Mouse (Mus musculus) forelimb bud, embryonic 11.5 days (tissue): Measurements from ENCODE around the gene Gm10778.
"Not testable (repeated sequence)": the region's sequence is repeated elsewhere in the genome, so short reads cannot be mapped to it uniquely, and the experiment has no call there.

Source experiments
- DNase-seq: peaks from one replicate; pipeline ENCODE4 v3.0.0-alpha.2; 2012; ENCODE audit warnings: low read depth, low spot score

Gm10778 gene

DNA sequence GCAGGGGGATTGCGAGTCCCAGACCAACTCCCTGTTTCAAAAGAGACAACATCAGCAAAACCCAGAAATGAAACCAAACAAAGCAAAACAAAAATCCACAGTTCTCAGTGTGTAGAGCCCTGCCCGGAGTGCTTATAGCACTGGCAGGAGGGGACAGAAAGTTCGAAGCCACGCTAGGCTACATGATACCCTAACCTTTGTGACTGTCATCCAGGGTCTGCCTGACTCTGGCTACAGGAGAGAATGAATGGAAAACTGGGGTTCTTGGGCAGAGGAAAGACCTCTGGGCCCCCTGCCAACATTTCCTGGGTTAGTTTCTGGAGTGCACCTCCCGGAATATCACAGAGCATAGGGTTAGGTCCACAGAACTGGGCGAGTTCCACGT is 21.0 kb upstream of the Gm10778 start:
- no peak for DNase-seq

- DNase-seq: no peak
Measured at GRCm38 (mm10) chr10:81628390-81628789, 20.5 kb upstream of the Gm10778 start, which contains the start of gene Ankrd24. Gene Ankrd24 (plus strand): TSS chr10:81628540.

DNA sequence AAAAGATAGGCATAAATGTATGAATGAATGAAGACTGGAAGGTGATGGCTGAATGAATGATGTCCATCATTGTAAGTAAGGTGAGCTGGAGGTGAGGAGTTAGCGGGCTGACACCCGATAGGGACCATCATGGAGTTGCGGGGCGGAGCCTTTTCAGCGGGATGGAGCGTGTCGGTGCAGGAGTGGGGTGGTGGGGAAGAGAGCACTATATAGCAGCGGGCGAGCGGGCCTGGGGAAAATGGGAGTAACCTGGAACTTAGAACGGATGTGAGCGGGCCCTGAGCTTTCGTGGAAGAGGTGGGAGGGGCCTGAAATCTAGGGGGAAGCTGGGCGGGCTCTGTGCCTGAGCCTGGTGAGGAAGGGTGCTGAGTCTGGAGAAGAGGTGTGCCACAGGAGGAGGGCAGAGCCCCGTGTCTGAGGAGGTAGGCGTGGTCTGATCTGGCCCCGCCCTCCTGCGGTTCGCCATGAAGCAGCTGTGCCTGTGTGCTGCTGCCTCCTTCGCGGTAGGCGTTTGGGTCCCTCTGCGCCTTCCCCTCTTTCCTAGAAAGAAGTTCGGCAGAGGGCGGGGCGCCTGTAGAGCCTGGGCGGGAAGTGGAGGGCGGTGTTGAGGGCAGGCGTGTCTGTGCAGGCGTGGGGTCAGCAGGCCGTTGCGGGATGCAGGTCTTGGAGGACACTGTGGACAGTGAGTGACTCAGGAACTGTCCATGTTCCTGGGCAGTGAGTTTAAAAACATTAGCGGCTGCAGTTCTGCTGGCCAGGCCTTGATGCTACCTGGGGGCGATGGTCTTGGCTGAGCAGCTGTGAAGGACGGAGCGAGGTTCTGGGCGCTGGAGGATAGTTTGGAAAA is 15.4 kb upstream of the Gm10778 start:
- peak; percentile 93 for DNase-seq

DNA sequence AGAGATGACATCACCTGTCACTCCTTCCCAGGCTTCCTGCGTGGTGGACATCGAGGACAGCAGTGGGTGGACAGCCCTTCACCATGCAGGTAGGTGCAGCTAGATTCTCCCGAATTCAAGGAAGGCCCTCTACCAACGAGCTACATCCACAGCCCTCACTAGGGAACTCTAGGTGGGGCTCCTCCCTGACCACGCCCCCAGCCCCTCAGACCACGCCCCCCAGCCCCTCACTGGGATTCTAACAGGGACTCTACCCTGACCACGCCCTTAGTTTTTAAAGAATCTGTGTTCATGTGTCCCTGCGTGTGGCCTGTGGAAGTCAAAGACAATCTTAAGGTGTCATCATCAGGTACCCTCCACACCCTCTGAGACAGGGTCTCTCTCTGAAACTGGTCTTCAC is 12.5 kb upstream of the Gm10778 start:
- no peak for DNase-seq

DNA sequence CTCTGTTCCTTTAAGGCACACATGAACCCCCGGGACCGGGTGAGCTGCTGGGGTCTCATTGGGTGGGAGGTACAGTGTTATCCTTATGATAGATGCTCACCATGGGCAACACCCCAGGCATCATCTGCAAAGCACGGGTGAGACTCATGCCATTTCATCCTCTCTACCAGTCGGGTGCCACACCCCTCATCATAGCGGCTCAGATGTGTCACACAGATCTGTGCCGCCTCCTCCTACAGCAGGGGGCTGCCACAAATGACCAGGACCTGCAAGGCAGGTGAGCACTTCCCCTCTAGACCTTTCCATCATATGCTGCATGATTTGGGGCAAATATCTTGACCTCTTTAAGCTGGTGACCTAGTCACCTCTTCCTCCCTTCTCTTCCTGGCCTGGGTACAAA is 10.8 kb upstream of the Gm10778 start:
- DNase-seq: no peak

DNA sequence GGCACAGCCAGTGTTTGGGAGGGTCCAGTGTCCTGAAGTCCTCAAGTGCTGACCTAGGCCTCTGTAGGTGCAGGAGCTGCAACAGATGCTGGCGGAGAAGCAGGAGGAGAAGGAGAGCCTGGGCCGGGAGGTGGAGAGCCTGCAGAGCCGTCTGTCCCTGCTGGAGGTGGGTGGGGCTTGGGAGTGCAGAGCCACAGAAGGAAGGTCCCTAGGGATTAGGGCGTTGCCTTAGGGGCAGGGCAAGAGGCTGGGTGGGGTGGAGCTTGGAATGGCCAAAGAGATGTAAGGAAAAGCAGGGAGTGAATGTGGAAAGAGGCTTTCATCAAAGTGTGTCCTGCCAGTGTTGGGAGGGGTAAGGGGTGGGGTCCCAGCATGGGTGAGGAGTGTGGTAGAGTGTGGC is 8.0 kb upstream of the Gm10778 start:
- DNase-seq: not testable (repeated sequence)

DNA sequence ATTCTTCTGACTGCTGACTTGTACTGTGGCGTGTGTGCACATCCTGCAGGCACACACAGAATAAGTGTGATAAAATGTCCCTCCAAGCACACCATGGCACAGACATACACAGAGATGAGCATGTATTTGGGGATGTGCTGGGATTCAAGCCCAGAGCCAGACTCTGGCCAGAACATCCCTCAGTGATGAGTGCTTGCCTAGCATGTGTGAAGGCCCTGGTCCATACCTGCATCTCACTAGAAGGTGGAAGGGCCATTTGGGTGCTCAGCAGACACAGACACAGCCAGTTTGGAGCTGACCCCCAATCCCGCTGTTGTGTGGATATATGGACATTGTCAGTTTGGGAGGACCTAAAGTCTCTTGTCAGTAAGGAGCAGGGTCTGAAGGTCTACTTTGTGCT is 7.3 kb upstream of the Gm10778 start:
- no peak for DNase-seq

DNA sequence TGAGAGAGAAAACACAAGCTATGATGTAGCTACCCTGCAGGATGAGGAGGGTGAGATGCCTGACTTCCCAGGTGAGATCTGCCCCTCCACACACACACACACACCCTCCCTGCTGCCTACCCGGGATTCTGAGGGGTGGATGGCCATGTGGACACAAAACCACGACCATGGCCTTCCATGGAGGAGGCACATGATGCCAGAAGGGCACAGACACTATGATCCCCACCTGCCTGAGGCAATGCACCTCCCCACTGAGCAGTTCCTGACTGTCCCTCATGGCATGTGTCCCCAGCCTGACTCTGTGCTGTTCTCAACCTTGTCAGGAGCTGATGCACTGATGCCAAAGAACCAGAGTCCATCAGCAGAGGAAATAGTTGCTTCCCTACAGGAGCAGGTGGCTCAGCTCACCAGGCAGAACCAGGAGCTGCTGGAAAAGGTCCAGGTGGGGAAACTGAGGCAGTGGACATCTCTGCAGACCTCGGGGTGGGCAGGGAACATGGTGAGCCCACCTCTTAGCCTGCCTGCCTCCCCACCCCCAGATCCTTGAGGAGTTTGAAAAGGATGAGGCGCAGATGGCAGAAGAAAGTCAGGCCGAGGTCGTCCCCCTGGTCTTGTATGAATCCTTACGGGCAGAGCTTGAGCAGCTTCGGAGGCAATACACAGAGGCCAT is 6.7 kb upstream of the Gm10778 start:
- no peak for DNase-seq

GRCm38 (mm10) chr10:81642648-81643448 is 6.0 kb upstream of the Gm10778 start:
- DNase-seq: no peak

DNA sequence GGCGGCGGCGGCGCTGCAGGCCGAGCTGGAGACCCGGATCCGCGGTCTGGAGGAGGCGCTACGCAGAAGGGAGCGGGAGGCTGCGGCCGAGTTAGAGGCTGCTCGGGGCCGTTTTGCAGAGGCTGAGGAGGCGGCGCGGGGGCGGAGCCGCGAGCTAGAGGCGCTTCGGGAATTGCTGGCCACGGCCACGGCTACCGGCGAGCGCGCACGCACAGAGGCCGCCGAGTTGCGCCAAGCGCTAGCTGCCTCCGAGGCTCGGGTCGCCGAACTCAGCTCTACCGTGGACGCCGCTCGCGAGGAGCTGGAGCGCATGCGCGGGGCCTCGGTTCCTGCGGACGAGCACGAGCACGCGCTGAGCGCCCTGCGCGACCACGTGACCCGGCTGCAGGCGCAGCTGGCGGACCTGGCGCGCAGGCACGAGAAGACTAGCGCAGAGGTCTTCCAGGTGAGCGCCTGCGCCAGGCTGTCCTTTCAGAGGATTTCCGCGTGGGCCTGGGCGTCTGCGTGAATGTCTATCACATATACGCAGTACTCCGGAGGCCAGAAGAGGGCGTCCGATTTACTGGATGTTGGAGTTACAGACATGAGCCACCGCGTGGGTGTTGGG is 5.3 kb upstream of the Gm10778 start:
- peak; percentile 97 for DNase-seq

DNA sequence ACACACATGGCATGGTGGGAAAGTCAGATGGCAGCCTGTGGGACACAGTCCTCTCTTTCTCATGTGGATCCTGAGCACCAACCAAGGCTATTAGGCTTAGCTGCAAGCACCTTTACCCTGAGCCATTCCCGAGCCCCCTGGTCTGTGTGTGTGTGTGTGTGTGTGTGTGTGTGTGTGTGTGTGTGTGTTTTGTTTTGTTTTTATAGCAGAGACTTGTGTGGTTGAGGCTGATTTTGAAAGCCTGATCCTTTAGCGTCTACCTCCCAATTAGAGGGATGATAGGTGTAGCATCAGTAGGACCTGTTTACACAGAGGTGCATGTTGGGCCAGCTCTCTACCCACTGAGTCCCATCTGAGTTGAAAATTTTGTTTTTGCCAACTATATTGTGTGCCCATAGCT is 4.7 kb upstream of the Gm10778 start:
- no peak for DNase-seq

GRCm38 (mm10) chr10:81644716-81645115 is 4.1 kb upstream of the Gm10778 start:
- DNase-seq: no peak

- DNase-seq: no peak
Measured at GRCm38 (mm10) chr10:81645391-81645790, 3.5 kb upstream of the Gm10778 start.

- no peak for DNase-seq
Measured at GRCm38 (mm10) chr10:81646015-81646555, 2.8 kb upstream of the Gm10778 start.

DNA sequence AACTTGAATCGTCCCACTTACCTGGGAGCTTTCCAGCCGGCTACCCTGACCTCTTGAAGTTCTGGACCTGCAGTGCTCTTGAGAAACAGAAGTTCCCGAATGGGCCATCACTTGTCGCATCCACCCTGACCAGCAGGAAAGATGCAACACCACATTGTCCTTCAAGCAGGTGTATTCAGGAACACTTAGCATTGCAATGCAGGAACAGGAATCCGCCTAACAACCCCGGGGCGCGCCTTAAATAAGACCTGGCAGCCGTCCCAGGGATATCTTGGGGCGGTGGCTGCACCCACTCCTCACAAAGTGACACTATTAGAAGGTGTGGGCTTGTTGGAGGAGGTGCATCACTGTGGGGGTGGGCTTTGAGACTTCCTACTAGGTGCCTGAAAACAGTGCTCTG is 6.3 kb downstream of the Gm10778 start:
- no peak for DNase-seq

- no peak for DNase-seq
Measured at GRCm38 (mm10) chr10:81656174-81656573, 7.3 kb downstream of the Gm10778 start.

DNA sequence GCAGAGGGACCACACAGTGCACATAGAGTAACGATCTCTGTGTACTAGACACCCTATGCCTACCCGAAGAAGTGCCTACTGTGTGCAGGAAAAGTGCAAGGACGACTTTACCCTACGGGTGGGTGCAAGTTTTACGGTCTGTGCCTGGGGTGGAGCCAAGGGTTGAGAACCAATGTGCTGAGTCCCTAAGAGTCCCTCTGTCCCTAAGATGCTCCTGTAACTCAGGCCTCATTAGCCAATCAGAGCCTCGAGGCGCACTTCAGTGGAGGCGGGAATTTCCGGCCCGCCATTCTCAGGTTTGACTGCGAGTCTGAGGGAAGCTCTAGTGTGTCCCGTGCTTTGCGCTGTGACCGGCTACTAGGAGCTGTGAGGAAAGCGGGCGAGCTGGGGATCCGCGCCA is 38.3 kb downstream of the Gm10778 start:
- not testable (repeated sequence) for DNase-seq

- not testable (repeated sequence) for DNase-seq
Measured at GRCm38 (mm10) chr10:81704531-81705301, 55.9 kb downstream of the Gm10778 start, which contains the start of gene Zfp433. Gene Zfp433 (plus strand): TSS chr10:81704825.
